Mouse (Mus musculus) brain, embryonic 18.5 days (tissue): ENCODE data around the gene Unc50.

Experiments
- DNase-seq: peaks from one replicate; pipeline ENCODE4 v3.0.0-alpha.2; 2012; ENCODE audit warnings: low read depth, low spot score

The Unc50 gene

GRCm38 (mm10) chr1:37448361-37449095 lies 18.6 kb downstream of the Unc50 start:
- no peak for DNase-seq

GRCm38 (mm10) chr1:37451270-37451669 lies 21.3 kb downstream of the Unc50 start:
- DNase-seq = no peak

- DNase-seq = no peak
Measured at GRCm38 (mm10) chr1:37457546-37457945, 27.6 kb downstream of the Unc50 start.

- DNase-seq = no peak
Measured at GRCm38 (mm10) chr1:37464878-37465452, 35.0 kb downstream of the Unc50 start.

GRCm38 (mm10) chr1:37466322-37466995 lies 36.5 kb downstream of the Unc50 start:
- DNase-seq = no peak

GRCm38 (mm10) chr1:37467806-37468205 lies 37.9 kb downstream of the Unc50 start:
- DNase-seq = no peak

- no peak for DNase-seq
Measured at GRCm38 (mm10) chr1:37469007-37469406, 39.1 kb downstream of the Unc50 start.

GRCm38 (mm10) chr1:37471179-37472148 lies 41.5 kb downstream of the Unc50 start:
- no peak for DNase-seq

- no peak for DNase-seq
Measured at GRCm38 (mm10) chr1:37473251-37473650, 43.3 kb downstream of the Unc50 start.

- DNase-seq = no peak
Measured at GRCm38 (mm10) chr1:37474046-37474445, 44.1 kb downstream of the Unc50 start.

- DNase-seq = no peak
Measured at GRCm38 (mm10) chr1:37474634-37475190, 44.8 kb downstream of the Unc50 start.

- no peak for DNase-seq
Measured at GRCm38 (mm10) chr1:37475312-37475711, 45.4 kb downstream of the Unc50 start.

- no peak for DNase-seq
Measured at GRCm38 (mm10) chr1:37477250-37477649, 47.3 kb downstream of the Unc50 start.

- DNase-seq = no peak
Measured at GRCm38 (mm10) chr1:37477928-37478327, 48.0 kb downstream of the Unc50 start.

- DNase-seq = no peak
Measured at GRCm38 (mm10) chr1:37478416-37478815, 48.5 kb downstream of the Unc50 start.

GRCm38 (mm10) chr1:37479074-37479473 lies 49.1 kb downstream of the Unc50 start:
- no peak for DNase-seq

GRCm38 (mm10) chr1:37479759-37480158 lies 49.8 kb downstream of the Unc50 start:
- no peak for DNase-seq

- DNase-seq = no peak
Measured at GRCm38 (mm10) chr1:37480731-37481130, 50.8 kb downstream of the Unc50 start.

GRCm38 (mm10) chr1:37481331-37481730 lies 51.4 kb downstream of the Unc50 start:
- DNase-seq = no peak

- DNase-seq = no peak
Measured at GRCm38 (mm10) chr1:37484612-37485011, 54.7 kb downstream of the Unc50 start.

GRCm38 (mm10) chr1:37486439-37486838 lies 56.5 kb downstream of the Unc50 start:
- DNase-seq = no peak
